Mouse (Mus musculus): Measurements from ENCODE around the gene Itga8.

Itga8 gene

GRCm38 (mm10) chr2:12189026-12189425 is 112.7 kb downstream of the Itga8 start:
- no peak for DNase-seq

- no peak for DNase-seq
These were observed 114.1 kb downstream of the Itga8 start for GRCm38 (mm10) chr2:12187646-12188045.

GRCm38 (mm10) chr2:12182402-12182948 is 119.2 kb downstream of the Itga8 start:
- DNase-seq: no peak

GRCm38 (mm10) chr2:12180635-12181034 is 121.1 kb downstream of the Itga8 start:
- DNase-seq: no peak

- no peak for DNase-seq
These were observed 126.8 kb downstream of the Itga8 start for GRCm38 (mm10) chr2:12174722-12175427.

GRCm38 (mm10) chr2:12170221-12170620 is 131.5 kb downstream of the Itga8 start:
- no peak for DNase-seq

GRCm38 (mm10) chr2:12160486-12160885 is 141.2 kb downstream of the Itga8 start:
- DNase-seq: no peak

GRCm38 (mm10) chr2:12157001-12157400 is 144.7 kb downstream of the Itga8 start:
- no peak for DNase-seq

GRCm38 (mm10) chr2:12156401-12156800 is 145.3 kb downstream of the Itga8 start:
- DNase-seq: no peak

GRCm38 (mm10) chr2:12154676-12155075 is 147.0 kb downstream of the Itga8 start:
- DNase-seq: no peak

GRCm38 (mm10) chr2:12153551-12153950 is 148.2 kb downstream of the Itga8 start:
- DNase-seq: no peak

GRCm38 (mm10) chr2:12147902-12148301 is 153.8 kb downstream of the Itga8 start:
- no peak for DNase-seq

- no peak for DNase-seq
These were observed 155.1 kb downstream of the Itga8 start for GRCm38 (mm10) chr2:12146612-12147011.

GRCm38 (mm10) chr2:12138765-12139368 is 162.9 kb downstream of the Itga8 start:
- DNase-seq: no peak

- no peak for DNase-seq
These were observed 175.1 kb downstream of the Itga8 start for GRCm38 (mm10) chr2:12126580-12126979.

- DNase-seq: no peak
These were observed 186.2 kb downstream of the Itga8 start for GRCm38 (mm10) chr2:12115479-12115878.

- no peak for DNase-seq
These were observed 192.4 kb downstream of the Itga8 start for GRCm38 (mm10) chr2:12109306-12109705.

GRCm38 (mm10) chr2:12108306-12108705 is 193.4 kb downstream of the Itga8 start:
- DNase-seq: no peak

- no peak for DNase-seq
These were observed 194.5 kb downstream of the Itga8 start for GRCm38 (mm10) chr2:12107265-12107664.

- DNase-seq: no peak
These were observed 198.5 kb downstream of the Itga8 start for GRCm38 (mm10) chr2:12103183-12103582.

GRCm38 (mm10) chr2:12092203-12092984 is 209.3 kb downstream of the Itga8 start:
- no peak for DNase-seq

GRCm38 (mm10) chr2:12090993-12091392 is 210.7 kb downstream of the Itga8 start:
- no peak for DNase-seq

- DNase-seq: no peak
These were observed 216.2 kb downstream of the Itga8 start for GRCm38 (mm10) chr2:12085492-12085891.

GRCm38 (mm10) chr2:12084341-12084740 is 217.4 kb downstream of the Itga8 start:
- DNase-seq: no peak
